Mouse (Mus musculus) left cerebral cortex, adult 2 months (tissue): ENCODE data around the gene Moap1. TPM values are rescaled to one million over a fixed set of nuclear protein-coding genes. Genes with fewer than 3 reads are reported as not detected.

Experiments used
- DNase-seq, 2 experiments: peaks; one replicate each; pipeline ENCODE4 v3.0.0; 2021 to 2022; ENCODE audit warnings: low spot score in 2 of 2, mixed read lengths in 1 of 2; ENCODE audit errors: extremely low spot score in 1 of 2
- H3K27ac ChIP-seq: fragments of 200-600 bp; 2 replicates; pipeline ENCODE4 v1.8.1; 2022
- H3K4me3 ChIP-seq: fragments of 200-600 bp; 2 replicates; pipeline ENCODE4 v1.8.1; 2022
- CTCF ChIP-seq: fragments of 200-600 bp; IDR thresholded peaks from 2 replicates; pipeline ENCODE4 v1.8.1; 2022; ENCODE audit warnings: antibody characterized with exemption, mild to moderate bottlenecking, moderate library complexity
- intact Hi-C: fragments of 180-260 bp; cut with DNase I; formaldehyde crosslinking; loops from one replicate; pipeline ENCODE4 v1.15.1; 2025
- total RNA-seq, 2 experiments: library from RNA; stranded (reverse); gene quantifications; 2 replicates each; pipeline ENCODE4 v1.2.3; 2021

Moap1 gene
- total RNA-seq, 2 experiments from 2014 or later: 24.4 to 33.8 TPM

DNA sequence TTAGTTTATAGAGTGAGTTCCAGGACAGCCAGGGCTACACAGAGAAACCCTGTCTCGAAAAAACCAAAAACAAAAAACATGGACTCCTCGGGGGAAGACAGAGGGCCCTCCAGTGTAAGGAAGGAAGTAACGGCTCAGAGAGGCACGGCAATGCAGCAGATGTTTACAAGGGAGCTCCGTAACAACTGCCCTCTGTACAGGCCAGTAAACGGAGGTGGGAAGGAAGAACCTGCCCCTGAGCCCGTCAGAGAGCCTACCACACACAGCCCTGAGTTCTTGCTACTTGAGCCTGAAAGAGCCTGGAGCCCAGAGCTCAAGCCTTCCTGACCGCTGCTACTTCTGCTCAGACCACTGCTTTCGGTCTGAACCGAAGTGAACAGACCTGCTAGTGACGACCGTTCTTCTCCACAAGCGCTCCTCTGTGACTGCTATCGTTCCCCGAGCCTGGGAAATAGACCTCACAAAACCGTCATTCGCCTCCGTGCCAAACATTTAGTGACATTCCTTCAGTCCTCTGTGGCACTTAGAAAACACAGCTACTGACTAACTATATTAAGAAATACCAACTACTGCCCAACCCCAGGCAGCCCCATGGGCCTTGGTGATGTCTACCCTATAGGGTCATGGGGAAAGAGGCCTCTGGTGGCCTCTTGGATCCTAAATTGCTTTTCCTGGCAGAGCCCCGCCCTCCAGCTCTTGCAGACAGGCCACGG, 30.2 kb downstream of the Moap1 start:
- no peak overlapping the region for H3K4me3 ChIP-seq
- no peak for DNase-seq
- H3K27ac ChIP-seq: no peak overlapping the region
- intact Hi-C loops: no loop called here
- TF ChIP-seq CTCF: no peak

DNA sequence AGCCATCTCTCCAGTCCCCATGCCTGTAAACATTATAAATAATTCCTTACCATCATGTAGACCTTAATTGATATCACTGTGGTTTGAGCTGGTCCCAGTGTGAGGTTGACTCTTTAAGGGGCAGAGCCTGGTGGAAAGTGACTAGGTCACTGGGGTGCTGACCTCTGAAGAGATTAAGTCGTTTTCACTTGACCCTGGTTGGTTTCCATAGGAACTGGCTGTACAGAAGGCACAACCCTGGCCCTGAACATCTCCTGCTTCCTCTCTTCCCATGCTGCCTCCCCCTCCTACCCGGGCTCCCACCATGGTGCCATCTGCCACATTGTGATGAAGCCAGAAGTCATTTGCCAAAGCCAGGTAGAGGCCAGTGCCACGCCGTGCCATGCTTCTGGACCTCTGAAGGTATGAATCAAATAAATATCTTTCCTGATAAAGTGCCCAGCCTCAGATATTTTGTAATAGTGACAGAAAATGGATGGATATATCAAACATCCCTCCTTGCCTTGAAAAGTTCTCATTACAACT, 32.5 kb downstream of the Moap1 start:
- intact Hi-C loops: no loop called here
- TF ChIP-seq CTCF: no peak
- no peak for DNase-seq
- Histone ChIP-seq H3K27ac (no peak overlapping the region), H3K4me3 (no peak overlapping the region)

- no peak for TF ChIP-seq CTCF
- DNase-seq: no peak
- Histone ChIP-seq H3K4me3 (no peak overlapping the region), H3K27ac (no peak overlapping the region)
- intact Hi-C loops: no loop called here
Observed at GRCm38 (mm10) chr12:102709896-102710295, 33.6 kb downstream of the Moap1 start.

GRCm38 (mm10) chr12:102708220-102708619, 35.2 kb downstream of the Moap1 start:
- no peak for DNase-seq
- Histone ChIP-seq H3K4me3 (no peak overlapping the region), H3K27ac (no peak overlapping the region)
- intact Hi-C loops: no loop called here
- peak; percentile 39 for TF ChIP-seq CTCF

DNA sequence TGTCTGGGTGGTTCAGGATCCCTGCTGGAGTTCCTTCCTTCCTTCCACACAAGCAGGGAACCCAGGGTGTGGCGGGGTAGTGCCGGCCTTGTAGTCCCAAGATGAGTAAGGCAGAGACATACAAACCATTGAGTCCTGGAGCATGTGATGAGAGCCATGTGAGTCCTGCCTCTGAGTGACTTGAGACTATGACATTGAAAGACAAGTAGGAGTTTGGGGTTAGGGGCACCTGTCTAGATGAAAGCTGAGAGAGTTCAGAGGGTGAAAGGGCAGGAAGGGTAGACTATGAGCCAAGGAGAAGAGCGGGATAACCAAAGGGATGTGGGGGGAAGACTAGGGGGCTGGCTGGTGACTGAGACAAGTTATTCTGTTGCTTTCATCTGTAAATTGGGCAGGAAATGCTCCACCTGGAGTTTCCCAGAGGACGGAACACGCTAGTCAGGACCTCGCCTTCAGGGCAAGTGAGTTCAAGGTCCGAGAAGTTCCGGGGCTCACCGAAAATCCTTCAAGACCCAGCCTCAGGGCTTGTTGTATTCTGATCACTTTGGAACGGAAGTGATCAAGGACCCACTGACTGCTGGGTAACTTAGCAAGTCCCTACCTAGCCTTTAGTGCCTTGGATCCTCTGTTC, 36.5 kb downstream of the Moap1 start:
- intact Hi-C loops: no loop called here
- Histone ChIP-seq H3K4me3 (no peak overlapping the region), H3K27ac (peak overlapping the region; percentile 81; the same call in 1 of the 2 replicates)
- DNase-seq: no peak
- TF ChIP-seq CTCF: no peak

DNA sequence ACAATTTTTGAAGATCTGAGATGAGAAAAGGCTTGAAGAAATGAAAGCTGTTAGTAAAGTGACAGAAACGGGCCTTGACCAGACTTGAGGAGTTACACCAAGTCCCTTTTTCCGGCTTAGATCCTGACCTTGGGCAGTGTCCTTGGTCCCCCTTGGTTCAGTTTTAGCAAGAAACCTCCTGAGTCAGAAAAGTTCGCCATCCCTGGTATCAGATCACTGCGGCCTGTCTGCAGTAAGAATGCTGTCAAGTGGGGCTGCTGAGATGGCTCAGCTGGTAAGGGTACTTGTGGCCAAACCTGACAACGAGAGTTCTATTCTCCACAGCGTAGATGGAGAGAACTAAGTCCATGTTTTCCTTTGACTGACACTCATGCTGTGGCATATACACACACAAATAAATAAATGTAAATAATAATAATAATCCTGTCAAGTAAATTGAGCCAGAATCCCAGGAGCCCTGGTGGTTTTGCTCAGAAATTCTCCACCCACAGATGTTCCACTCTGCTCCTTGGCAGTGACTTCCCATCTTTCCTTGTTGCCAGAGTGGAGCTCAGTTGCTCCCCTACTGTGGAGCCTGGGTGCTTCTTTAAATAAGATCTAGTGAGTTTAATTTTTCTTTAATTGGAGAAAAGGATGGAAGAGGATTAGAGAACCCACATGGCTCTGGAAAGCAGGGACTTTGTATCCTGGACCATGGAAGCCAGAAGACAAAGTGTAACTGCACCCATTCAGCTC, 37.4 kb downstream of the Moap1 start:
- intact Hi-C loops: loop anchor here (2.0 kb wide), 1 partner anchor 127 kb away; no protein-coding TSS in a partner anchor
- peak; percentile 24 for TF ChIP-seq CTCF
- no peak for DNase-seq
- H3K27ac ChIP-seq: peak overlapping the region; percentile 81
- peak overlapping the region; percentile 75; the same call in 1 of the 2 replicates for H3K4me3 ChIP-seq

- DNase-seq: peak; percentile 90
- H3K4me3 ChIP-seq: peak overlapping the region; percentile 75
- intact Hi-C loops: loop anchor here (2.0 kb wide), 1 partner anchor 127 kb away; no protein-coding TSS in a partner anchor
- peak overlapping the region; percentile 81 for H3K27ac ChIP-seq
- TF ChIP-seq CTCF: peak; percentile 98
Observed at GRCm38 (mm10) chr12:102705216-102705871, 38.1 kb downstream of the Moap1 start.

DNA sequence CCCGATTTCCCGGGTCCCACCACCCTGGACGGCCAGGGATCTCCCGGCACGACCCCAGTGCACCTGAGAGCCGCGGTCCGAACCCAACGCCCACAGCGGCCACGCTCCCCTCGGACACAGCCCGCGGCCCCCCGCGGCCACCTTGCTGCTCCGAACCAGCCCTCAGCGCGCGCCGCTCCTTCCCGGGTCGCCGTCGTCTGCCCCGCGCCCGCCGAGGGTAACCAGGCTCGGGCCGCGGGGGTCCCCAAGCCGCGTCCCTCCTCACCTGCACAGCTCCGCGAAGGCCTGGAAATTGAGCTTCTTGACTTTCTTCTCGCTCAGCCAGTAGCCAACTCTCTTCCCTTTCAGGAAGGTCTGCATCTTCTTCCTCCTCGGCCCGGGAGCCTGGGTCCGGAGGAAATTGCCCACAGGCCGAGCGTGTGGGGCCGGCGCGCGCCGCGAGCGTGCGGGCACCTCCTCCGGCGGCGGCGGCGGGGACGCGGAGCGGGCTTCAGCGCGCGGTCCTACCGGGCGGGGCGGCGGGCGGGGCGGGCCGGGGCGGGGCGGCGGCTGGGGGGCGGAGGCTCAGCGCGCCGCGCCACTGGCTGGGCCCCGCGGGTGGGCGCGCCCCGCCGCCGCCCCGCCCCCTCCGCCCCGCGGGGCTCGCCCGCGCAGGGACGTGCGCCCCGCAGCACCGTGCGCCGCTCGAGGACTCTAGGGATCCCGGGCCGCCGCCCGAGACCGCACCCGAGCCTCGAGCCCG, 38.8 kb downstream of the Moap1 start, which contains the start of gene Itpk1:
Itpk1 (minus strand) TSS at position 474 of the 742 bp plus-strand sequence.
- peak; percentile 64 to 65 for DNase-seq
- intact Hi-C loops: loop anchor here (2.0 to 5.0 kb wide), 2 partner anchors 126 to 177 kb away; no protein-coding TSS in a partner anchor

DNA sequence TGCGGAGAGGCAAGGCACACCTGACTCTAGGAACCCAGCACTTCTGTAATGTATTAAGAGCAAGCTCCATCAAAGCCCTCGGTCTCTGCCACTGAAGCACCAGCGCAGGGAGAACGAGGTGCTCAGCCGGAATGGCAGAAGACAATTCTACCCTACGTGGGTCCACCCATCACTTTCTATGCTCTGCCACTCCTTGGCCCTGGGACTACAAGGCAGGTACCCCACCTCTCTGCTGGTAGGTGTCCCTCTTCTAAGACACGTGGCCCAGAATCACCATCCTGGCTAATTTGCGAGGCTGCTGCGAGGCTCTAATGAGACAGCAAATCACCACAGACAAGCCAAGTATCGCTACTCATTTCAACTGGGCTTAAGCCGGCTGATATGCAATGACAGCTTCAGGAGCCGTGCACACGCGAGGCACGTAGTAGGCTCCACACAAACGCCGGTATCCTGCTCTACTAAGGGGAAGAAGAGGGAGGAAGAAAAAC, 39.5 kb downstream of the Moap1 start:
- H3K27ac ChIP-seq: peak overlapping the region; percentile 88
- no peak for DNase-seq
- peak overlapping the region; percentile 80 for H3K4me3 ChIP-seq
- intact Hi-C loops: loop anchor here (2.0 to 5.0 kb wide), 3 partner anchors 51 to 177 kb away; no protein-coding TSS in a partner anchor
- TF ChIP-seq CTCF: no peak

More for the DNA sequence above, 38.8 kb downstream of the Moap1 start, which contains the start of gene Itpk1:
- peak within 1 kb of the TSS; percentile 88 for H3K27ac ChIP-seq
- peak within 1 kb of the TSS; percentile 80 for H3K4me3 ChIP-seq
- TF ChIP-seq CTCF: no peak

DNA sequence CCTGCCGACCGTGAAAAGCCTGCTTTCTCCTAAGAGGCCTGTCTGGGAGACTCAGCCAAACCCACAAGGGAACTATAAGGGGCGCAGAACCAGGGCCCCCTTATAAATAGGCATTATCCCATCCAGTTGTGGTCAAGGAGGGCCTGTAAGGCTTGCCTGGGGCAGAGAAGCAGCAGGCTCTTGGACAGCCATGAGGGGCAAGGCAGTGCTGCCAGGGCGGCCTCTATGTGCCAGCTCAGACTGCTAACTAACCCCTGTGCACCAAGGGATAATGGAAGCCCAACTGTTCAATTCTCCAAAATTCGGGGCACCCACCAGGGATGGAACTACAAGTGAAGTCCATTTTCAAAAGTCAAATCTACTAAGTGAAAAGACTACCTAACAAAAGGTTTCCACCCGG, 40.0 kb downstream of the Moap1 start:
- DNase-seq: no peak
- peak overlapping the region; percentile 88 for H3K27ac ChIP-seq
- intact Hi-C loops: loop anchor here (2.0 to 5.0 kb wide), 2 partner anchors 51 to 176 kb away; no protein-coding TSS in a partner anchor
- TF ChIP-seq CTCF: no peak
- peak overlapping the region; percentile 80 for H3K4me3 ChIP-seq
